Mouse (Mus musculus): ENCODE data around the gene Foxp1.

Foxp1 gene

DNA sequence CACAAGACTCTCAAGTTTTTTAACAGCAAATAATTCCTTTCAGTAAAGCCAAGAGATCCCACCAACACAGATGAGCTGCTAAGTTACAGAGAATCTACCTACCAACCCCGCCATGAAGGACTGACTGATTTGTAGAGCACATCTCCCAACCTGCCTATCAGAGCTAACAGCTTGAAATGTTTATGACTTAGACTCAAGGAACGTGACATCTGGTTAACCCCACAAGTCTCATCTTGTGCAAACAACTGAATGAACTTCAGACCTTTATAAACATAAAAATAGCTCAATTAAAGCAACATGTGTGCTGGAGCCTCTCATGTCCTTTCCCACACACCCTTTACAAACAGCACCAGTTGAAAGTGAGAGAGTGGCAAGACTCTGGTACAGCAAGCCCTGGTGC lies 193.9 kb downstream of the Foxp1 start:
- in situ Hi-C loops (cut with MboI) = no loop called here

DNA sequence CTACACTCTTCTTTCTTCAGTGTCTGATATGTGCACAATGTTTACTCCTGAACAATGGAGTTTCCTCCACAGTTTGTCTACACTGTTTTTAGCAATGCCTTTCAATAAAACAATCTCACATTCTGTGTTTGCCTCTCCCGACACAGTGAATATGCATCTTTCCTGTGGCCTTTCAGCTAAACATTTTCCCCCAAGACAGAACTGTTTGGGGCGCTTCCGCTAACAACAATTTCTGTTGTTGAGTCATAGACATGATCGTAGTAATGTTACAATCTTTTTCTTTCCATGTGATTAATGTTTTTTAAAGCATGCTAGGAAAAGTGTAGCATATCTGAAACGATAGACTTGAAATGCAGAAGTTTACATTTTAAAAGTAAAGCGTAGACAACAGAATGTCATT lies 194.4 kb downstream of the Foxp1 start:
- in situ Hi-C loops (cut with MboI) = no loop called here

DNA sequence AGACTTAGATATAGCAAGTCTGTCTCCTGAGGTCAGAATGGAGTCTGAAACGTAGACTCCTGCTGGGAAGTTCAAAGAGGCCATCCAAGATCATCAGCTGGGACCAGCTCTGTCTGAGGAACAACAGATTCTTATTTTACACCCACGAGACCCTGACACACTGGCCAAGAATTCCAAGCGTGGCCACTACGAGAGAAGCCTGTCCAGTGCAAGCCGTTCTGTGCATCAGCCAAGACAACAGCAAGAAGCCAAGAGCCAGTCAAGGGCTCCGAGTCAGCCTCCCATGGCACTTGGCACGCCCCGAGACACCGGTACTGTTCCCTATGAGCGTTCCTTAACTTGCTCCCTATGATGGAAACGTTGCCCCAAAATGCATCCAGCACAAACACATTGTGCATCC lies 194.8 kb downstream of the Foxp1 start:
- in situ Hi-C loops (cut with MboI) = no loop called here

DNA sequence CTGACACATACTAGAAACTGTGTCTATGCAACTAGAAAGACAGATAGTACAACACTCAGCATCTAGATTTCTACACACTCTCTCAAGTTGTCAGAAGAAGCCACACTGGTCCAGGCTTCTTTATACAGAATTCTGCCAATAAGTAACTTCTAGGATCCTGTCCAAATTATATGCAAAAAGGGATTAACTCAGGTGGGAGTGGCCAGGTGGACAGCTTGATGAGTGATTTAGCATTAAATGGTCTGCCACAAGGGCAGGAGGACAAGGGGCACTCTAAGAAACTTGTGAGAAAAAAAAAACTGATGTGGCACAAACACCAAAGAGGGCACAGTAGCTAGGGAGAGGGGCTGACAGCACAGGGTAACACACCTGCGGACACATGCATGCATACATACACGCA lies 196.6 kb downstream of the Foxp1 start:
- in situ Hi-C loops (cut with MboI) = no loop called here

DNA sequence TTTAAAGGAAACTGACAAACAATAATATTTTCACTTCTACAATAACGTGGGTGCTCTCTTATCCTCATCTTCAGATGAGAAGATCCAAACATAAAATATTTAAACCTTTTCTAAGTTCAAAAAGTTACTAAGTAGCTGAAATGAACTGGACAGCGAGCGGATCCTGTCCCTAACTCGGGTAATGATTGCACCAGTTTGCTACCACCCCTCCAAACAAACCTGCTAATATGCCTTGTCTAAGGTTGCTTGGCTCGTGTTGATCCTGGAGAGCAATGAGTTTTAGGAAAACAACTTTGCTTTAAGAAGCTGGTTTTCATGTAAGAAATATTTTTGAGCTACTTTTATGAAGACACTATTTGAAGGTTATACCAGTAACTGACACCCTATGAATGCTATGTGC lies 197.1 kb downstream of the Foxp1 start:
- in situ Hi-C loops (cut with MboI) = no loop called here

DNA sequence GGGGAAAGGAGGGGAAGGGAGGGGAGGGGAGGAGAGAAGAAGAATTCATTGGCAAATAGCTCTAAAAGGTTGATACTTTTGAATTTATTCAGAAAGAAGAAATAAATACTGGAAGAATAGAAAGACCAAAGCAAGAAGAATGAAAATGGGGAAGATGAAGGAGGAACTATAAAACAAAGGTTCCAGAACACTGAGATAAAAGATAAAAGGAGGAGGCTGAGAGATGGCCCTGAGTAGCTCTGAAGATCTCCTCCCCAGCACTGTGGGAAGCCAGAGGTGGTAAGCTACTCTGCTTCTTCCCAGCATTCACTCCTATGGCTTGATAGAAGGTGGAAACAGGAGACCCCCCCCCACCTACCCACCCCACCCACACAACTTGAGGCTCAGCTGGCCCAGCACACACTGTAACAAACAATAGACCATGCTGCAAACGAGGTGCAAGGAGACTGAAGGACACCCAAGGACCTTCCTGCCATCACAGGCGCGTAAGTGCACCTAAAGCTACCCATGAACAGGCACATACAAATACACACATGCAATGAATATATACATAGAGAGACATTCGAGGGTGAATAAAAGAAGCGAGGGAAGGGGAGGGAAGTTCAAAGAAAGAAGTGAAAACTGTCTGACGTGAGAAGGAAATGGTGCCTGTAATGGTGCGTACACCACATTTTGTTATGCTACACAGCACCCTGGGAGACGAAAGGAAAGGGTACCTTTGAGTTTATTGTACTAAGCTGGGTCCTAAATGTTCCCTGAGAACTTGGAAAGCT lies 200.2 kb downstream of the Foxp1 start:
- in situ Hi-C loops (cut with MboI) = no loop called here

DNA sequence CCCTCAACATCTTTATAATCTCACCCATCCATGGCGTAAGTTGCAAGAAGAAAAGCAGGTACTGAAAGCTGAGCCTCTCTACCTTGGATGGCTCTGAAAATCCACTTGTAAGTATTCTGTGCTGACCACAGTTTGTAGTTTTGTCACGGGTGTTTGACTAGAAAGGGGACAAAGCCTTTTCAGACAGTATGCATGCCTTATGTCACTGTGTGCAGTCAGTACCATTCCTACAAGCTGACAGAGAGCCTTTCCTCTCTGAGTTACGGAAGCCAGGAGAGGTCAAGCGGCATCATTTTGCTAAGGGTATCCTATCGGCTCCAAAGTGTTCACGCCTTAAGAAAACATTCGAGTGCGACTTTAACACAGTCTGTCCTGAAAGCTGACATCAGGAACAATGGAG lies 202.1 kb downstream of the Foxp1 start:
- in situ Hi-C loops (cut with MboI) = no loop called here

DNA sequence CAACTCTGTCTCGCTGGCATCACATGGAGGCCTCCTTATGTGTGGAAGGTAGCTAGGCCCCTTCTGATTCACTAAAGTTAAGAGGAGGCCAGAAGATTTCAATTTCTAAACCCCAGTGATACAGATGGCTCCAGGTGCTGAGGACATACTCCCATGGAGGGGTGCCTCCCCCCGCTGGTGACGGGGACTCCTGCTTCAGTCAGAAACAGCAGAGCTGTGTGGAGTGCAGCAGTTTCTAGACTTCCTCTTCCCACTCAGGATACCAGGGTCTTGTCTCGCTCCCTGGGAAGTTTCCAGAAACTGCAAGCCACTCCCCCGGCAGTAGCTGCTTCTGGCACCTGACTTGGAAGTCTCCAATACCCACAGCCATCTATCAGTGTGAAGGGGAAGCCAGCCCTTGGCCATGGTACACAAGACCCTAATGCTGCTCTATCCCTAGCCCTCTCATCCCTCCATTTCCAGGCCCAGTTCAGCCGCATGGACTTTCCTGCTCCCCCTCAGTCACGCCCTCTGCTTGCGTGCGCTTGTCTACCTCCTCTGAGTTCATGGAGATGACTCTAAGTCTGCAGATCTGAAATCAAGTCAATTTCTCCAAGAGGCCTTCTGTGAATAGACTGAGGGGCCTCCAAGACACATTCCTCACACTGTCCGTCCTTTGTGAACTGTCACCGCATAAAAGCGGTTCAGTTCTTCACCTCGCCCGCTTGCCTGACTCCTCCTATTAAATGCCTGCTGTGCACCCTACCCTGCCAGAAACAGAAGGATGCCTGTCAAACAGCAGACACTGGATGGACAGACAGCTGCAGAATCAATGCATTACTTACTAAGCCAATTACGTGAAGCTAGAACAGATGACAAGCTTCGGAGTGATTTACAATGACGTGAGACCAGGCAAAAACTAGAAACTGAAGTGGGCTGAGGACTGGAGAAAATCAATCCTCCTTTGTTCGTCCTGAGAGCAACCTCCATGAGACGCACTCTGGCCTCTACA lies 202.8 kb downstream of the Foxp1 start:
- in situ Hi-C loops (cut with MboI) = no loop called here

DNA sequence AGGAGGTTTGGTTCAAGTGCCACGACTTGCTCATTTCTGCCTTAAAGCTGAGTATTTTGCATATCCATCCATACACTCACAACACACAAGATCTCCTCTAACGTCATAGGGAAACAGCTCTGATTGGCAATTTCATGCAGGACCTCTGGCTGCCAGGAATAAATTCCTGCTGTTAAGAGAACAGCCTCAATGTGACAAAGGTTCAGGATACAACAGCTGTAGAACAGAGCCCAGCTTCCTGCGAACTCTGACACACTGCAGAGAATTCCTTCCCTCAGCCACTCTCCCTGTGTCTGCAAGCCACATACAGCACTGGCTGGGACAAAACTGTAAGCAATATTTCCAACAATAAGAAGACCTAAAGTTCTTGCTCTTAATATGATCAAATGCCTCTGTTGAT lies 207.8 kb downstream of the Foxp1 start:
- in situ Hi-C loops (cut with MboI) = no loop called here

DNA sequence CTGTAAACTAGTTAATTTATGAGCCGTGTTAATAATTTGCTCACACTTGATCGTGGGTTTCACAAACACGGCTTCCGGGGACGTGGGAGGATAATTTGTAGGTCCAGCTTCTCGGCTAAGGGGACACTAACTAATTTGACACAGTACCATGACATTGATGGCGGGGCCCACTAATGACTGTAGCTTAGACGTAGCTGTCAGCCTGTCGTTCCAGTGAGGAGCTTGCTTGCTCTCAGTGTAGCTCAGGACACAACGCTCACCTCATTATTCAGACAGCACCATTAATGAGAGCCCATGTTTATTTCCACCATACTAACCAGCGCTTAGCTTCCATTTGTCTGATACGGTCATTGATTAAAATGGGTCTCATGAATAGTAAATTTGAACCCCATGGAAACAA lies 212.0 kb downstream of the Foxp1 start:
- in situ Hi-C loops (cut with MboI) = no loop called here

DNA sequence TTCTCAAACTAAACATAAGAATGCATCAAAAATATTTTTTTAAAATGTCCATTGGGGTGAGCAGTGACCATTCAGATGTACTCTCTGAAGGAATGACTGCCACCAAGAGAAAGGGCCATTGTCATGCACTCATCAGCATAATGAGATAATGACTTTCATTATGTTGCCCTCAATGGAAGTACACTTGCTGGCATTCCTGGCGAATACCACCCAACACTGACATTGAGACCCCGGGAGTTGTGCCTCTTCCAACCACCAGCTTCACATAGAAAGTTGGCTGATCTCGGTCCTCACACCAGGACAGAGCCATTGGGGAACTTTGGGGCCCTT lies 212.4 kb downstream of the Foxp1 start:
- in situ Hi-C loops (cut with MboI) = no loop called here

DNA sequence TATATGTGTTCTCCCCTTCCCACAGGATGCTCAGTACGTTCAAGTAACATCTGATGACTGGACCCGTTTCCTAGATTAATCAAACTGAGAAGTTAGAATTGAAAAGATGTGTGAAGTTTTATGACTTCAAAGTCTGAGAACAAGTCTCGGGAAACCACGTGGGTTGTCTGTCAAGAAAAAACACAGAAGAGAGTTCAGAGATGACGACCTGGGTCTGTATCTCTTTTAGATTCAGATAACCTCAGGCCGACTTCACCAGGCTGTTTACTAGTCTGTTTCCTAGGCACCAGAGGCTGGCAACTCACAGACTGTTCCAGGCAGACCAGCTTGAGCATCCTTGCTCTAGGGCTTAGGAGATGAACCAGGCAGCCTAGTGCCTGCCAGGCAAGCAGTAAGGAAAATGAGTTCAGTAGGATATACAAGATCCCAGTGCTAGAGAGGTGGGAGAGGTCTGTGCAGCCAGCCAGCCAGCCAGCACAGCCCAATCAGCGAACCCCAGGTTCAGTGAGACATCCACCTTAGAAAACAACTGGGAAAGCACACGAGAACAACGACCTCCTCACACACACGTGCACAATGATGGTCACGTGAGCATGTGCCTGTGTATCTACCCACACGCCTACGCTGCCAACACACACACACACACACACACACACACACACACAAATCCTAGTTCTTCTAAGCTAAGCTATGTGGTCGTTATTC lies 212.9 kb downstream of the Foxp1 start:
- in situ Hi-C loops (cut with MboI) = no loop called here

DNA sequence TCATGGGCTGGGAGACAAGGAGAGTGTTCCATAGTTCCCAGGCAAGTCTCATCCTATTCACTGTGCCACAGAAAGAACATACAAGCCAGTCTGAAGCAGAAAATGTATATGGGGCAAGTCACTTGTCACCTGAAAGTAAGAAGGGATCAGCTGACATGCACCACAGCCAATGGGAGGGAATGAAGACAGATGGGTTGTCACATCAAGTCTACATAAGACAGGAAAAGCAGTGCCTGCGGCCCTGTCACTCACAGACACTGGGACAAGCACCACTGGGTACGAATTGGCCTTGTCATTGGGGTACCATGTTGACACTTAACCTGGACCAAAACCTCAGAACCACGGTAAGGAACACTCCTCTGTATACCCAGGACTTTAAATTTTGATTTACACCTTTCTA lies 216.8 kb downstream of the Foxp1 start:
- in situ Hi-C loops (cut with MboI) = no loop called here

DNA sequence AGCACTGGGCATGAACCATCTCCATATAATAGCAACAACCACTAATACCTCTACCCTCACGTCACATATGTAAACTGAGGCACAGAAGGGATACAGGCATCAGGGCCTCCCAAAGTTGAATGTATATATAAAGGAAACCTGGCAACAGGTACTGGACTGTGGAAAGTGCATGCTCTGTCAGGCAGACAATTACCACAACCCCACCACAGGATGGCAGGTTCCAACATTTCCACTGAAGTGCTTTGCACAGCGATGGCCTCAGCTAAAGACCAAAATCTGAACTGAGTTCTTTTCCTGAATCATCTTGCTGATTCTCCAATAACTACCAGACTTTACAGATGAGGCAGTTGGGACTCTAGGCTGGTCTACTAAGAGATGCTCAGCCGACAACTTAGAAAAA lies 217.3 kb downstream of the Foxp1 start:
- in situ Hi-C loops (cut with MboI) = no loop called here

DNA sequence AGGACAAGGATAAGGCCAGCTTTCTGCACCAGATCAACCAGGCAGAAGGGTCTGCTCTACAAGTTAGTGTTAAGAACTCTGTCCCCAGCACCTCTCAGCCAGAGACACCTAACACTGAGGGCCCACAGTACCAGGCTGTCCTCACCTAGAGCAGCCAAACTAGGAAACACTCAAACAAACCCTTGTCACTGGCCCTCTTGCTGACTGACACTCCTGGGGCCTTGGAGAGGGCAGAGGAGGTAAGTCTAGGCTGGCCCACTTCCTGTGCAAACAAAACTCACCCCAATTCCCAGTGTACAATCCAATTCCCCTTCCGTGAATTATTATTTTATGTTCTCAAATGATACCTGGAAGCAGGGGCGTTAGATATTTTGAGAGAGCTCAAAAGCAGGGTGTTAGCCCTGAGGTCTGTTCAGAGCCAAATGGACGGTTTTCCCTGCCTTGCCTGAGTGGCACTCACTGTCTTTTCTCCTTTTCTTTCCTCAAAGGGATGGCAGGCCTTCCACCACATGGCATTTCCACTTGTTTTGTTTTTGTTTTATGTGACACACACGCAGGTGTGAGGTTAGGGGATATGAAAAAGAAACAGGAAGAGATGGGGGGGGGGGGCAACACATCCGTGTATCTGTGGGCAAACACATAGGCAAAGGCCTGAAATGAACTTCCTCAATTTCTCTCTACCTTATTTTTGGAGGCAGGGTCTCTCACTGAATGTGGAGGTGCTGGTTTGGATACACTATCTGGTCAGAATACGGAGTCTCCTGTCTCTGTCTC lies 219.7 kb downstream of the Foxp1 start:
- in situ Hi-C loops (cut with MboI) = no loop called here

DNA sequence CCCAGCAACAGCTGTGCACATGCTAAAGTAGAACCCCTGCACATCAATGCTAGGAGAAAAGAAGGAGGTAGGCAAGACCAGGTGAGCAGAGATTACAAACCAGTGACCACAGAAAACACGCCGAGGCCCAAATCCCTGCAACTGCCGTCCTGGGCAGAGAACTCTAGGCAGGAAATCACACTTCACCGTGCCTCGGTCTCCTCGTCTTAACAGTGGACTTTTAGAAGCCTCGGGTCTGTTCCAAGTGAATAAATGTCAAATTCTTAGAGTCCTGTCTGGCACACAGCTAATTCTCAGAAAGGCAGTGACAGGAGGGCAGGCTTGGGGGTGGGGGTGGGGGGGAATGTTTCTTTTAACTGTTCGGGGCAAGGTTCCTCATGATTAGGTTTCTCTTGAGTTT lies 220.6 kb downstream of the Foxp1 start:
- in situ Hi-C loops (cut with MboI) = no loop called here

DNA sequence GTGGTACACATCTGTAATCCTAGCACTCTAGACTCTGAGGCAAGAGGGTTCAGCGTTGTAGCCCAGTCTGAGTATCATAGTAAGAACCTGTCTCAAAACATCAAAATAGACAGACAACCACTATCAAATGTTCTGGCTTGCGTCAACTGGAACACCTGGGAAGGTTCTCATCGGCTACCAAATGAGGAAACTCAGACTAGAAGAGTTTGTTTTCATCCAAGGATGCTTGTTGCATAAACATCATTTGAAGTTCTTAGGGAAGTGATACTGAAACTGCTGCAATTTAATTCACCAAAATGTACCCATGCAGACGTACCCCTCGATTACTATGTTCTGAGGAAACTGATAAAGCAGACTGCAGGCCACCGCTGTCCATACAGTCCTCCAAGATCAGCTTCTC lies 222.3 kb downstream of the Foxp1 start:
- in situ Hi-C loops (cut with MboI) = no loop called here

DNA sequence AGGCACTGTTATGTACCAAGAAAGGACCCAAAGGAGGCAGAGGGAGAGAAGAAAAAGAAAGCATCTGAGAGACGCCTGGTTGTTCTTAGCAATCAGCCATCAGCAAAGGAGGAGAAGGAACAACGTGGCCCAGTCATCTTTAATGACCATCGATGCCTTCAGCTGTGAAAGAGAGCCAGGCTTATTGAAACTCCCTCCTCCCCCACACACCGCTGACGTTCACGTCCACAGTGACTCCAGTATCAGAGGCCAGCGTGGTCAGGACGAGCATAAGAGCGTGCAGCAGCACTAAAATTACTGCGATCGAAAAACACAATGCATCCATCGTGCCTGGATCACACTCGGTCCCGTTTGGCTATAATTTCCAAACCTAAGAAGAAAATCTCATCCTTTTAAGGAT lies 223.3 kb downstream of the Foxp1 start:
- in situ Hi-C loops (cut with MboI) = no loop called here

DNA sequence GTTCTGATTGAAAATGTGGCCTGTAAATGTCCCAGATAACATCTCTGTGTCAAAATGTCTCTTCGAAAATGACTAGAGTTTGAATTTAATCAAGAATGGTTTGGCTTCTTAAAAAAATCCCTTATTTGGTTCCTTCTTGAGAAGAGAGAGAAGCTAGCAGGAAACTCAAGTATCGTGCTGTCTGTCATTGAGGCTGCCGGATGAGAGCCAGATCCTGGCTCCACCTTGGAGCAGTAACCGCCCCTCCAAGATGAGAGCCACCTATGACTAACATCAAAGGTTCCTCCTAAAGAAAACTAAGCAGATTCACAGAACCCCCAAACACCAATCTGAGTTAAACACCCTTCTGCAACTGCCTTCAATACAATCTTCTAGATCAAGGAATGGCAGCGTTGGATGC lies 225.0 kb downstream of the Foxp1 start:
- in situ Hi-C loops (cut with MboI) = no loop called here

DNA sequence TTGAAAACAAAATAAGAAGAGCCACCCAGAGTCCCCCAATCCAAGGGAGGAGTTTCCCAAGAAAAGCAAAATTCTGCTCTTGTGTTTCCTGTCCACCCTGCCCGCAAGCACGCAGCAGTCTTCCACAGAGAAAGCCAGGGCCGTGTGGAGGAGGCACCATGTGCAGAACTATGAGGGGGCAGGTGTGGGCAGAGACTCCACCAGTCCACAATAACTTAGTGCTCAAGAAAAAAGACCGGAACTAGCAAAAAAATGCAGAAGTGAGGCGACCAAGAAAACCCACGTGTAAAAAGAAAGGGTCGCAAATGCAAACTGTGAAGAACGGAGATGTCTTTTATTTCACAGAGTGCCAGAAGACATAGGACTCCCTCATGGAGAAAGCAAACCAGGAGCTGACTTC lies 227.0 kb downstream of the Foxp1 start:
- in situ Hi-C loops (cut with MboI) = no loop called here

DNA sequence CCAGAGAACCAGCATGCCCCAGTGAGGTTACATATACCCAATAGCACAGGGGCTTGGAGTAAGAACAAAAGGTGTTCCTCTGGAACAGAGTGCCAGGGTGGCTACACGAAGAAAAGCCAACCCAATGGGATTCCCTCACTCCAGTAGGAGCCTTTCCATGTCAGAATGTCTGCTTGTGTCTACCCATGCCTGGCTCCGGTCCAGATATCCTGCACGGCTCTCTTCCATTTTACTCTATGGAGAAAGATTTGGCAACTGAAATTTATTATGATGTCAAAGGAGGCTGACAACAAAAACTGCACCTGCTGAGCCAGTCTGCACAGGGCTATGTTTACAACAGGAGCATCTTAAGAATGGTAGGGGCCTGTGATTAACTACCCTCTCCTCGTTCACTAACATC lies 233.3 kb downstream of the Foxp1 start:
- in situ Hi-C loops (cut with MboI) = no loop called here

DNA sequence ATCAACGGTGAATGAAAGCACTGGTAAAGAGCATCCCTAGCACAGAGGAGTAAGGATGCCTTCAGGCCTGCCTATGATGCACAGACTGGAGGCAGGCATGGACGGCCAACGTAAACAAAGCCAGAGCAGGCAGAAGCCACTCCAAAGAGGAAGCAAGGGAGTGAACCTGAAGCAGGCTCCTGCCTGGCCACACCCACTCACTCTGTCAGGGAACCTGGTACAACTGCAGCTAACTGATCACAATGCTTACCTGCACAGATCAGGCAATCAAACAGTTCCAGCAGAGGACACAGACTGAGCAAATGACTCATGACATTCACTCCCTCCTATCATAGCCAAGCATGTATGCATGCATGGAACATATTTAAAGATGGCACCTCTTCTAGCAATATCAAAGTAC lies 237.5 kb downstream of the Foxp1 start:
- in situ Hi-C loops (cut with MboI) = no loop called here

Measured in mature B cell (primary cell).